Mouse (Mus musculus): ENCODE measurements around the gene Chst15.
A peak's percentile ranks its signal among the peaks of the same experiment; 100 is the strongest.

Gene Chst15

GRCm38 (mm10) chr7:132304424-132305085 lies 12.5 kb downstream of the Chst15 start:
- no peak for DNase-seq (ENCODE audit: extremely low read depth, low read depth, low spot score)

DNA sequence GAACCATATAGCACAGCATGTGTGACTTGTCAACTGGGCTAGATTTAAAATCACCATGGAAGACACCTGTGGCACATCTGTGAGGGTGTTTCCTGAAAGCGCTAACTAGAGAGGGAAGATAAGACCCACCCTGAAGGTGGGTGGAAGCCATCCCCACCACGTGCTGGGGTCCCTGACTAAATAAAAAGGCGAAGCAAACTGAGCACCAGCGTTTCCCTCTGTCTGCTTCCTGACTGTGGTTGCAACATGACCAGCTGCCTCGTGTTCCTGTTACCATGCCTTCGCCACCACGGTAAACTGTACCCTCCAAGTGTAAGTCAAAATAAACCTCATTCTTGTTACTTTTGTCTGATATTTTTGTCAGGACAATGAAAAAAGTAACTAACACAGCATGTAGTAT lies 13.0 kb downstream of the Chst15 start:
- DNase-seq (ENCODE audit: extremely low read depth, low read depth, low spot score): no peak

- no peak for DNase-seq (ENCODE audit: extremely low read depth, low read depth, low spot score)
Measured at GRCm38 (mm10) chr7:132302508-132303241, 14.4 kb downstream of the Chst15 start.

DNA sequence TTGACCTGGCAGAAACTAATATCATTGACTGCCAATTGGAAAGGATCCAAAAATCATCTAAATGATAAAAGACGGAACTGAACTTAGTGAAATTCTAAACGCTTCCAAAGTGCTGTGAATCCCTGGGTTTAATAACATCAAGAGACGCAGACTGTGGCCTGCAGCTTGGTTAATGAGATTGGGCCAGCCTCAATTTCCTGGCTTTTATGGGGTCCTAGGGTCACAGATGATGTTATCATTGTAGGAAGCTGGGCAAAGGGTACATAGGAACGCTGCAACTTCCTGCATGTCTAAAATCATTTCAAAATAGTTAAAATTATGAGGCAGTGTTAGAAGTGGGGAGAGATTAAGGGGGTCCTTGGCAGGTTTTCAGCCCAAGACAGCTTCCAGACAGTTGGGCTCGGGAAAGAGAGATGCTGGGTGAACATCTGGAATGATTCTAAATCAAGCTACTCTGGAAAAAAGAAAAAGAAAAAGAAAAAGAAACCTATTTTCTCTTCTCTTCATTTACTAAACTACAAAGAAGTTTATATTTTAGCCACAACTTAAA lies 17.3 kb downstream of the Chst15 start:
- DNase-seq (ENCODE audit: extremely low read depth, low read depth, low spot score): no peak

GRCm38 (mm10) chr7:132298412-132298990 lies 18.5 kb downstream of the Chst15 start:
- no peak for DNase-seq (ENCODE audit: extremely low read depth, low read depth, low spot score)

DNA sequence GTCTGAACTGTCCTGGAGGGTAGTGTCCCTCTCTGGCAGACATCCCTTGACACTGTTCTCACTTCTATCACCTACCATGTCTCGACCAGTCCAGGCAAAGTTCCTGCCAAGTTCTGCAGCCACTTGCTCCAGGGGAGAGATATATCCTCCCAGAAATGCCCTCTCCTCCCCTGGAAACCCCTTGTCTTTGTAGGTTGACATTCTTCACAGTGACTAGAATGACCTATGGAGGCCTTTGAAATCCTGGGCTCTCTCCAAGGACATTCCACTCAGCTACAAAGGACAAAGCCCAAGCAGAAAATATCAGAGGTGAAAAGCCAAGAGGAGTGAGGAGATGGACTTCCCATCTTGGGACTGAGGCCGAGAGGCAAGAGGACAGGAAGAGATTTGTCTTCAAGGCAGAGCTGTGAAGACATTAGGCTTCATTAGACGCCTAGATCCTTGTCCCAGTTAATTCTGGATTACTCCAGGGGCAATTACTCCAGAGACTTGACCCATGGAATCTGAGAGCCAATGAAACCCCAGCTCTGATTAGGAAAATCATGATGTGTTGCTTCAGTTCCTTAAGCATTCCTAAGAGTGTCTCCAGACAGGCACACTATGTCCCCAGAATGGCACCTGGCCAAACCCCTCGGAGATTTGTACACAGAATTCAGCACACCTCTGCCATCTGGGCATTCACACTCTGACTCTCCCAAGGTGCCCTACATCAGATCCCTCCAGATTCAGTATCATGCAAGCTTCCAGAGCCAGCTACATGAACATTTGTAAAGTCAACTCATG lies 20.2 kb downstream of the Chst15 start:
- peak; percentile 76 for DNase-seq (ENCODE audit: extremely low read depth, low read depth, low spot score)

GRCm38 (mm10) chr7:132296132-132296531 lies 20.9 kb downstream of the Chst15 start:
- no peak for DNase-seq (ENCODE audit: extremely low read depth, low read depth, low spot score)

DNA sequence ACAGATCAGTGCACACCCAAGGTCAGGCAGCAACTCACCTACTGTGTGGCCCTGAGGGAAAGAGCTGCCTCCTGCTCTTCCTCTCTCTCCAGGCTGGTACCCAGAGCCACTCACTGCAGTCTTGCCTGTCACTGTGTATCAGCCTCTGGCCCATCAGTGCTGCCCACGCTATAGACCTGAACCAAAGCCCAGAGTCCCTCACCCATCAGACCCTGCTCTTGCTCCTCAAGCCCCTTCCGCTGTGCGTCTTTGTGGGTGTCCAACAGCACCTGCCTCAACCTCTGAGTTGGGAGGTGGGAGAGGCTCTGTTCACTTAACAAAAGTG lies 29.7 kb downstream of the Chst15 start:
- DNase-seq (ENCODE audit: extremely low read depth, low read depth, low spot score): no peak

- no peak for DNase-seq (ENCODE audit: extremely low read depth, low read depth, low spot score)
Measured at GRCm38 (mm10) chr7:132286630-132287339, 30.2 kb downstream of the Chst15 start.

GRCm38 (mm10) chr7:132284795-132285194 lies 32.2 kb downstream of the Chst15 start:
- DNase-seq (ENCODE audit: extremely low read depth, low read depth, low spot score): peak; percentile 85

GRCm38 (mm10) chr7:132284048-132284737 lies 32.8 kb downstream of the Chst15 start:
- no peak for DNase-seq (ENCODE audit: extremely low read depth, low read depth, low spot score)

- no peak for DNase-seq (ENCODE audit: extremely low read depth, low read depth, low spot score)
Measured at GRCm38 (mm10) chr7:132282576-132282975, 34.5 kb downstream of the Chst15 start.

GRCm38 (mm10) chr7:132282161-132282560 lies 34.9 kb downstream of the Chst15 start:
- DNase-seq (ENCODE audit: extremely low read depth, low read depth, low spot score): no peak

DNA sequence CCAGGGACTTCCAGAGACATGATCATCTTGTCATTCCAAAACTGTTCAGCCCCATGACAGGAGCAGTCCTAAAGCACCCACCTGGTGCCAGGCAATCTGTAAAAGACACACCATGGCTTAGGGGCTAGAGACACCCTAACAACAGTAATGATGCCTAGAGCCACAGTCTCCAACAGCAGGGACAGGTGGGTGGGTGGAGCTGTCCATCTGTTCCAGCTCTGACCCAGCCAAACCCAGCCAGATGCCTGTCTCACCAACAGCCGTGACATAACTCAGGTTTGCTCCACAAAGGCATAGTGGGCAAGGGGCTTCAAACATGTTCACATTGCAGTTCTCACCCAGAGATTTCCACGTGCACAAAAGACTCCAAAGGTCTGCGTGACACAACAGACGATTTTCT lies 35.3 kb downstream of the Chst15 start:
- DNase-seq (ENCODE audit: extremely low read depth, low read depth, low spot score): no peak

DNA sequence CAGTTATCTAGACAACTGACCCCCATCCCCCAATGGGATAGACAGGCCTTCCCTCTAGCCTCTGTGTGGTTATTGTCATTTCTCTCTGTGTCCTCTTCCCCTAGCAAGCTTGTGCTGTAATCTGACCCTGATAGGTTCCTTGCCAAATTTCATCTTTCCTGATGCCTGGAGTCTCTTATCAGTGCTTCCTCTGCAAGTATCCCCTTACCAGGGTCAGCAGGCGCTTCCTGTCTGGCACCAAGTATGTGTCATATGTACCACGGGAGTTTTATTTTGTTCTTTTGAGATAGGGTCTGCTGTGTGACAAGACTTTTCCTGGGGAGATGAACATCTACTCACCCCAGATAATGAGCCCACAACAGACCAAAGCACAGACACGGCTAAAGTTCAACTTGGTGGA lies 38.4 kb downstream of the Chst15 start:
- no peak for DNase-seq (ENCODE audit: extremely low read depth, low read depth, low spot score)

DNA sequence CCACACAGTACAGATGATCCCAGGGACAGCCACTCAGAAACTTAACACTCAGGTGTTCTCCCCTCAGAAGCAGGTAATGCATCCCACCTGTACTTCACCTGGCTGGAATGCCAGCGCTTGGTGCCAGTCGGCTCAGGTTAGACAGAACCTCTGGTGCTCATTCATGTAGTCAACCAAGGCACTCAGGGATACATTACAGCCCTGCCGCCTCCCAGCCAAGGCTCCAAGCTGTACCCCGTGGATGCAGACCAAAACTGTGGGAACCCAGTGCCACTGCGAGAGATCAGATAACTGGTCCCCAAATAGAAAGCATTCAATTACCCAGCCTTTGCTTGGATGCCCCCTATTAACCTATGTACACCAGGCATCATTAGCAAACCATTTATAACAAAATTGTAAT lies 40.7 kb downstream of the Chst15 start:
- DNase-seq (ENCODE audit: extremely low read depth, low read depth, low spot score): no peak

DNA sequence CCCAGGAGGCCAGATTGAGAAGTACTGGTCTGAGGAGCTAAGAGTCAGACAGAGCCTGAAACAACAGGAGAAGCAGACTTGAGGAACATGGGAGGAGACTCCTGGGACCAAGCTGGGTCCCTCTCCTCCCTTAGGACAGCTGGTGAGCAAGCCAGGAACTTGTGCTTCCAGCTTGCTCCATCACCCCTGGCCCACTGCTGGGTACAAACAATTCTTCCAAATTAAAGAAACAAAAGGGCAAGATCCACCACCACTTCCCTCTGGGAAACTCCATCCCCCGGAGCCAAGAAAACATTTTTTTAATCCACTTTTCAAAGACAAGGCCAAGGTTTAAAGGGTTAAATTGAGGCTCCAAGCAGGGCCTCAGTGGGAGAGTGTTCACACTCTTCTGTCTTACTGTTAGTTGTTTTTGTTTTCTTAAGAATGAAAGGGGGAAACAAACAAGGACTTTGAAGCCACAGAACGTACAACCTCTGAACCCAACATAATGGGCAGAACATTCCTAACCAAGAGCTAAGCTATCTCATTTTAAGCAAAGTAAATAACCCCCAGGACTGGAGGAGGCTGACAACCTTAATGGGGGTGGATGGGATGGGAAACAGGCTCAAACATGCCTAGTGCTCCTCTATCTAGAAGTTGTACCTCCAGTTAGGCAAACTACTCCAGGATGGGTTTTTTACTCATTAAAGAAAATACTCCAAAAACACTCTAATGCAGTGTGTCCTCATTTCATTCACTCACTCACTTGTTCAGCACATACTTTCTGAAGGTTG lies 43.1 kb downstream of the Chst15 start:
- DNase-seq (ENCODE audit: extremely low read depth, low read depth, low spot score): peak; percentile 85

GRCm38 (mm10) chr7:132272984-132273383 lies 44.0 kb downstream of the Chst15 start:
- peak; percentile 80 for DNase-seq (ENCODE audit: extremely low read depth, low read depth, low spot score)

DNA sequence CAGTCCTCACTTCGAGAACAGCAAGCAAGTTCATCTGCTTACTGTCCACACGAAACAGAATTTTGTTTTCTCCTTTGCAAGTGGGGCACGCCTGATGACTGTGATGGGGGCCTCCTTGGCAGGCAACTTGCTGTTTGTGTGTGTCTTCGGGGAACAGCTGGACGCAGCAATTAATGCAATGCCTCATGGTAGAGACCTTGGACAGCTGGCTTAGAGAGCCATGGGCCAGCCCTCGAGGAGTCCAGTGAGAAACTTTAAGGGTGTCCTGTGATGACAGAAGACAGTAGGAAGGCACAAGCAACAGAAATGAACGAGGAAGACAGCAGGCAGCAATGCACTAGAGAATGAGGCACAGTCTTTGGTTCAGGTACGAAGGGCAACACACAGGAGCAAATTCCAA lies 46.7 kb downstream of the Chst15 start:
- no peak for DNase-seq (ENCODE audit: extremely low read depth, low read depth, low spot score)

Measured in fat pad, adult 2 months (tissue).